Mouse (Mus musculus) embryonic fibroblast, embryonic 13.5 days (primary cell): ENCODE results near the gene Sptbn4.

Source experiments
- CTCF ChIP-seq: IDR thresholded peaks from 2 replicates; pipeline ENCODE4 v1.5.1; 2011; ENCODE audit warnings: mild to moderate bottlenecking, control low read depth, low read length, moderate library complexity, borderline replicate concordance; ENCODE audit not compliant: insufficient read depth
- POLR2A ChIP-seq: IDR thresholded peaks from 2 replicates; pipeline ENCODE4 v1.6.1; 2011; ENCODE audit warnings: low read depth, mild to moderate bottlenecking, control low read depth, low read length, moderate library complexity

- TF ChIP-seq POLR2A (no peak), CTCF (no peak)
Measured at GRCm38 (mm10) chr7:27475596-27475995, 28.1 kb upstream of the Sptbn4 start.
